Mouse (Mus musculus) testis, adult 2 months (tissue): ENCODE measurements around the gene Celsr2.

Experiments used
- CTCF ChIP-seq: fragments of 200-500 bp; IDR thresholded peaks from 2 replicates; pipeline ENCODE4 v1.5.1; 2012; ENCODE audit warnings: low read depth, mild to moderate bottlenecking, inconsistent platforms, low read length, moderate library complexity; ENCODE audit not compliant: control insufficient read depth, insufficient read depth, insufficient replicate concordance
- POLR2A ChIP-seq: fragments of 200-500 bp; IDR thresholded peaks from 2 replicates; pipeline ENCODE4 v1.6.1; 2012; ENCODE audit warnings: low read depth, mild to moderate bottlenecking, inconsistent platforms, low read length, moderate library complexity; ENCODE audit not compliant: control insufficient read depth

DNA sequence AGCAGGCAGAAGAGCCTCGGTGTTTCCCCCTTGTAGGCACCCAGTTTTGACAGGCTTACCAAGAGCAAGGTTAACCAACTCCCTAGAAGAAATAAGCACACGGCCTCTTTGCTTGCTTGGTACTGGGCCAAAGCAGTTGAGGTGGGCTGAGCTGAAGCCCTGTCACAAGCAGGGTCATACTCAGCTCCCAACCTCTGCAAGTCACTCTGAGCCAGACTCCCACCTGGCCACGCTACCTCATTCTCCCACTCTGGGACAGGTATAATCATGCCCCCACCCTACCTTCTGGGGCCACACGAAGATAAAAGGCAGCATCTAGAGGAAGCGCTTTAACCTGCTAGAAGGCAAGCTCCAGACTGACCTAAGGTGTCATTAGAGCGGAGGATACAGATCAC is 10.3 kb upstream of the Celsr2 start:
- TF ChIP-seq CTCF, result no peak
- no peak for TF ChIP-seq POLR2A
